Mouse (Mus musculus) right cerebral cortex, postnatal 36 days (tissue): Measurements from ENCODE around the gene Coro1b.
"Not testable (repeated sequence)": the region's sequence is repeated elsewhere in the genome, so short reads cannot be mapped to it uniquely, and the experiment has no call there.

Experiments
- DNase-seq, 2 experiments: peaks; one replicate each; pipeline ENCODE4 v3.0.0; 2022; ENCODE audit warnings: low spot score in 2 of 2, mixed read lengths in 1 of 2

Coro1b gene

DNA sequence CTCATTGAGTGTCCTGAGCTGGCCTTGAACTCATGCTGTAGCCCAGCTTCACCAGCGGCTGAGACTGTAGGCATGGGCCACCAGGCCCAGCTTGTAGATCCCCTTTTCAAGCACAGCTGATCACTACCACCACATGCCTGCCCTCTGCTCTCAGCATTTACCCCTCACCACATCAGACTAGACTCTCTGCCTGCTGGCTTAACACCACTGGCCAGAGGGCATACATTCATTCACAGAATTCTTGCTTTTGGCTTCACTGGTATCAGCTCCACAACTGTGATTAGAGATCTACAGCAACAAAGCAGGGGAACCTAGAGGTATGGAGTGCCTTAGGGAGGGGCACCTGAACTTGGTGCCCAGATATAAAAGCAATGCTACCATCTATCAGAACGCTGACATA, 27.9 kb upstream of the Coro1b start:
- no peak for DNase-seq

DNA sequence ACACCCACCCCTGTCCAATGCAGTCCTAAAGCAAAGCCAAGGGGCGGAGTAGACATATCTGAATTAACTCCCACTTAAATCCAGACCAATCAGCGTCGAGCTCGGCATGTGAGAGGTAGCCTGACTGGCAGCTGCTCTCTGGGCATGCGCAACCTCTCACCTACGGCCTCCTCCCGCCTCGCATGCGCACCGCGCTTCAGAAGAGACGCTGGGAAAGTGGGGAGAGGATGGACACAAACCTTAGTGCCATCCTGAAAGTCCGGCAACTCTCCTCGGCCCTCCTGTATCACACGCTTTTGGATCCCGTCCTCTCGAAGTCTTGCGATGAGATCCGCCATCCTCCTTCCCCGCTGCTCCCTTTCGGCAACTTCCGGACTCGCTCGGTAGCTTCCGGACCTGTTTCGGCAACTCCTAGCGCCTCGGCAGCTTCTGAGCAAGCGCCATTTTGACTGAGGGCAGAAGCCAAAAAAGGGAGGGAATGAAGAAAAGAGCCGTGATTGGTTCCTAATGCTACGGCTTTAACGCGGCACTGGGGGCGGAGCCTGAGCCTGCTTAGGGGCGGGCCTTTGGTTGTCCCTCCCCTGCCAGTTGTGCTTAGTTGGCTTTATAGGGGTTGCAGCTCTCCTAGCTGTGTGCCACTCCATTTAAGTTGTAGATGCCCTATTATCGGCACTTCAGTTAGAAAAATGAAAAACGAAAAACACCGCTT, 27.2 kb upstream of the Coro1b start:
- DNase-seq, result peak; percentile 95 to 97

DNA sequence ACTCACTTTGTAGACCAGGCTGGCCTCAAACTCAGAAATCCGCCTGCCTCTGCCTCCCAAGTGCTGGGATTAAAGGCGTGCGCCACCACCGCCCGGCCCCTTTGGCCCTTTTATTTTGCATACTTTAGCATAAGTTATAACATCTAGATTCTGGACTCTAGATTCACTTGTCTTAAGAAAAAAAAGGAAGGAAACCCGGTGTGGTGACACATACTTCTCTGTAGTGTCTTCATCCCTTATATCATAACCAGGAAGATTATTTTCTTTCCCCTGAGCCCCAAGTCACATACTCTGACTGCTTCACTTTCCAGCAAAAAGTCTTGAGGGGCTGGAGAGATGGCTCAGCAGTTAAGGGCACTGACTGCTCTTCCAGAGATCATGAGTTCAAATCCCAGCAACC, 26.5 kb upstream of the Coro1b start:
- not testable (repeated sequence) for DNase-seq

DNA sequence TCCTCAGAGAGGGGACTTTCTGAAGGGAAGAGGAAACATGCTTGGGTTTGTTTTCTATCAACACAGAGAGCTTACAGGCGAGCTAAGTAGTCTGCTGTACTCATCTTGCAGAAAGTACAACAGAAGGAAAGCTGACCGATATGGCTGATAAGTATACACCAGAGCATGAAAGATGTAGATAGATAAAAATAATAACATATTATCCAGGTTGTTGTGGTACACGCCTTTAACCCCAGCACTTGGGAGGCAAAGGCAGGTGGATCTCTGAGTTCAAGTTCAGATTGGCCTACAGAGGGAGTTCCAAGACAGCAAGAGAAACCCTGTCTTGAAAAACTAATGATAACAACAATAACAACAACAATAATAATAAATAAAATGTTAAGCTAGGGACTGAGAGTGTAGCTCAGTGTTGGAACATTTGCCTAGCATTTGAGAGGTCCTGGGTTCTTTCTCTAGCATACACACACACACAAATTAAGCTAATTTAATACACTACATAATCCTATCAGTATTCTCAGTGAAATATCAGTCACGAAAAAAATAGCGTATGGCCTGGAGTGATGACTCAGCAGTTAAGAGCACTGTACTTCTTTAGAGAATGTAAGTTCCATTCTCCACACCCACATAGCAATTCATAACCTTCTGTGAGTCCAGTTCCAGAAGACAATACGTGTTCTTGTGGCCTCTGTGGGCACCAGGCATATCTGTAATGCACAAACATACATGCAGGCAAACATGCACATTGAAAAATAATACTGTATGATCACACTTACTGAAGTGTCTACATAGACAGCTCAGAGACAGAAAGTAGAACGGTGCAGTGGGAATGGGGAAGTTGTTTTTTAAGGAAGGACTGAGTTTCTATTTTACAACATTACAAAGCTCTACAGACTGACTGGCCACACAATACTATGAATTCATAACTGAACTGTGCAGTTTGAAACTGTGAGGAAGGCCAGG, 25.7 kb upstream of the Coro1b start:
- DNase-seq, result no peak

DNA sequence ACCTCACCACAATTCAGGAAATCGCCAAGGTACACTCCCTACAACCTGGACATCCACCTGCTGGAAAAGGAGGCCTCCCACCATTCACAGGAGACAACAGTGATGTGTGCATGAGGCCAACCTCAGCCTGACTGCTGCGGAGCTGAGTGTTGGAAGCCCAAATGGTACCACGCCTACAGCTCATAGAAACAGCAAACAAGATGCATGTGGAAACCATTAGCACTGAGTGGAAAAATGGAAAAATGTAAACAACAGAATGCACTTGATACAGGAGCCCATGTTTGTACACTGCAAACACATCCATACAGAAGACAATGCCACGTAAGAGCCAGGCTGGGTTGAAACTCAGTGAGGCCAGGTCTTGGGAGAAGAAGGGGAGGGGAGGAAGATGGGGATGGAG, 24.0 kb upstream of the Coro1b start:
- DNase-seq, result no peak

DNA sequence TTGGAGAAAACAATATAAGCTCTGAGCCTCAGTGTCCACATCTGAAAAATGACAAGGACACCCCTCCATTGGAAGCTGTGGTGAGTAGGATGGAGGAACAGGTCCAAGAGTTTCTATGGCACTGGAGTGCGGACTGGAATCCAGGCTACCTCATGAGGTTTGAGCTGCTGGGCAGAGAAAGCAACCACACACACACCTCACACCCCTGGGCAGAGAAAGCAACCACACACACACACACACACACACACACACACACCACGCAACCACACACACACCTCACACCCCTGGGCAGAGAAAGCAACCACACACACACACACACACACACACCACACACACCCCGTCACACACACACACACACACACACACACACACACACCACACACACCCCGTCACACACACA, 23.2 kb upstream of the Coro1b start:
- DNase-seq, result not testable (repeated sequence)

DNA sequence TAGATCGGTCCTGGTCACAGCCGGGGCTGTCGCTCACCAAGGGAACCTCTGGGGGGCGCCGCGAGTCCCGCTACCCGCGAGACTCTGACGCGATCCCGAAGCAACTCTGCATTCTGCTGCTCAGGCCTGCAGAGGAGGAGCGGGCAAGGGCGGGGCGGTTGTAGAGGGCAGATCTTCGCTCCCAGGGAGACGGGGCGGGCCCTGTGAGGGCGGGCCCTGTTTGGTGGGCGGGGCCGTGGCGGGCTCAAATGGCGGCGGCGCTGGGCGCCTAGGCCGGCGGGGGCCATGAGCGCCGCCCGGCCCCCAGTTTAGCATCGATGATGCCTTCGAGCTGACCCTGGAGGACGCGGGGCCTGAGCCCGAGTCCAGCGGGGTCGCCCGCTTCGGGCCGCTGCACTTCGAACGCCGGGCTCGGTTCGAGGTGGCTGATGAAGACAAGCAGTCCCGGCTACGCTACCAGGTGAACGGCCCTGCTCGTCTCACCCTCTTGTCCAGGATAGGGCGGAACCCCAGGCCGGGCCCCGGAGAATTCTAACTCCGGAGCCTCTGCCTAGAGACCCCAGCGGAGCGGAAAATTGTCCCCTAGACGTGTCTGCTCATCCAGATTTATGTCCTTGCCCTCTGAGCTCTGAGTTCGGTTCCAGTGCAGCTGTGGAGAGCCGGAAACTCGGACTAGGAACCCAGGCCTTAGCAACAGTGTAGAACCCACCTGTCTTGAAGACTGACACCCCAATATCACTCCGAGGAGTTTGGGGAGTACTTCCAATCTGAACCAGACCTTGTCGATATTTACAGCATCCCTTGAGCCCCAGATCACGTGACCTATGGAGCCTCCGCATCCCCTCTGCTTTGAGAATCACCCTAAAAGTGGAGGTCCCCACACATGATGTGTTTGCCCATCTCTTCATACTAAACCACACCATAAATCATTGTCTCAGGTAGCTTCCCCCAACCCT, 22.4 kb upstream of the Coro1b start, which contains the start of gene Aip:
Gene Aip, minus strand, starts transcription at position 118 of the 956 bp plus-strand sequence.
- peak; percentile 97 to 98 for DNase-seq

DNA sequence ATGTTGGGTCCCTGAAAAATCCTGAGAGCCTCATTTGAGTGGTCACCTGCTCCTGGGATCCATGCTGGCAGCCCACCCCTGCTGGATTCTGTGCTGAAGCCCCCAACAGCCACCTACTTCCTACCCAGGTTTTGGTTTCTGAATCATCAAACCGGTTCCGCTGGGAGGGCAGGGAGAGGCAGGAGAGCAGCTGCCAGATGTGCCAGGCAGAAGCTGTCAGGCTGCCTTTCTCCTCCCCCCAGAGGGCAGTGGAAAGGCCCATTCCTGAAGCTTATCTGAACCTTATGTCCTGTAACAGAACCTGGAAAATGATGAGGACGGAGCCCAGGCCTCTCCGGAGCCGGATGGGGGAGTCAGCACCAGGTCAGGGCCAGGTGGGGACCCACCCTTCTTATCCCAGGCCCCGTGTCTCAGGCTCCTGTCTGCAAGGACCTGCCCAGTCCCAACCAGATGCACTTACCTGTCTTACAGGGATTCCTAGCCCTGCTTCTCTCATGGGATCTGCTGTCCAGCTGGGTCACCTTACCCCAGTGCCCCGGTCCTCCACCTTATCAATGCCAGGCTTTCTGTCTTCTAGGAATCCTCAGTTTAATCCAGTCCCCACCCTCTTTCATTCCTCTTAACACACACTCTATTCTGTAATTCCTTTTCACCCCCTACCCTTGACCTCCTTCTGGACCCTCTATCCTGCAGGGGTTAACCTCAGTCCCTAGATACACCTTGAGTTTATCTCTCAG, 21.5 kb upstream of the Coro1b start:
- DNase-seq, result no peak

DNA sequence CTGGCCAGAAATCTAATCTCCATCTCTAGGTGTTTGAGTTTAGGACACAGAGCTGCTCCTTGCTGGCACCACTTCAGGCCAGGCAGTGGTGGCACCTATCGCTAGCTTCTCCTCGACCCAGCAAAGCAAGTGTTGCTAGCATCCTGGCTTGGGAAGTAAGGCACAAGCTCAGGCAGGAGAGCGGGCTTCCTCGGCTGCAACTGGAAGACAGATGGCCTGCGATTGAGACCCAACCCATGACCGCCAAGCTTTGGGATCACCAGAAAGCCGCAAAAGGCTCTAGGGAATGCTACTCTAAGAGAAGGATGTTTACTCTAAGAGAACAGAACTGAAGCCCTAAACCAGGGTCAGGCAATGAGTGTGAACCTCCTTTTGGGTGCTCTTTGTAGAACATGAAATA, 19.0 kb upstream of the Coro1b start:
- no peak for DNase-seq

DNA sequence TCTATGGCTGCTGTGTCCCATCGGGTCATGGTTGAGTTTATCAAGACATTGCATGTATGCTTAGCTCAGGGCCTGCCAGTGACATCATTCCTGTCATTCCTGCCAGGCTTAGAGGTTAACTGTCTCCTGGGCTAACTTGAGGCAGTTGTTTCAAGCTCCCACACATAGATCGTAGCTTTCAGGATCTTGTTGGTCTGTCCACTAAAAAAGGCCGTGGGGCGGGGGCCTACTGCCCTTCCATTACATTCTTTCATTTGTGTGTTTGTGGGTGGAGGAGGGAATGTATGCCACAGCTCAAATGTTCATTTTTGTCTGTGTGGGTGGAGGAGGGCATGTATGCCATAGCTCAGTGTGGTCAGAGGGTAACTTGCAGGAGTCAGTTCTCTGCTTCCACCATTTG, 18.3 kb upstream of the Coro1b start:
- no peak for DNase-seq

DNA sequence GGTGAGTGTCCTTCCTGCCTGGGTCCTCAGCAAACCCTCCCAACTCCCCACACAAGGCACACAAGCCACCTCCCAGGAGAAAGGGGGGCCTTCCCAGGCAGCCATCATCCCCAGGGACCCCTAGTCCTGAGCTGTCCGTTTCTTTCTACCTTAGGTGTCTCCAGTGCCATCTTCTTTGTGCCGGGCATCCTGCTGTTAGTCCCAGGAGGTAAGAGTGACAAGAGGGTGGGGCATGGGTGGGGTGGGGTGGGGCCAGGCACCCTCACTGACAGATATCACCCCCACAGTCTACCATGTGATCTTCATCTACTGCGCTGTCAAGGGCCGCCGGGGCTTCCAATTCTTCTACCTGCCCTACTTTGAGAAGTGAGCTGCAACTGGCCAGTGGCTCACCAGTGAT, 17.3 kb upstream of the Coro1b start:
- DNase-seq, result no peak

DNA sequence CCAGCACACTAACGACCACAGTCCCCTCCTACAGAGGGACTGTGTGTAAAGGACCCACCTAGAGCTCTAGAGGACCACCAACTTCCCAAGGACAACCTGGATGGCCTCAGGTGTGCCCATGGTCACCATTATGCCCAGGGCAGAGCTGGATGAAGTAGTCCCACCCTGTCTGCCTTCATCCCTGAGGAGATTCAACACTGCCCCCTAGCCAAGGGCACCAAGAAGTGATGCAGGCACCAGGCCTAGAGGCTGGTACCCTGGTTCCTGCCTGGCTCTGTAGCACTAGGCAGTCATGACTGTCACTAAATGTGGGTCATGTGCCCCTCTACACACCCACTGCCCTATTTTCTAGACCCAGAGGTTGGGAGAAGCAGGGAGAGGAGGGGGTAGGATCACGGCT, 16.7 kb upstream of the Coro1b start:
- no peak for DNase-seq

DNA sequence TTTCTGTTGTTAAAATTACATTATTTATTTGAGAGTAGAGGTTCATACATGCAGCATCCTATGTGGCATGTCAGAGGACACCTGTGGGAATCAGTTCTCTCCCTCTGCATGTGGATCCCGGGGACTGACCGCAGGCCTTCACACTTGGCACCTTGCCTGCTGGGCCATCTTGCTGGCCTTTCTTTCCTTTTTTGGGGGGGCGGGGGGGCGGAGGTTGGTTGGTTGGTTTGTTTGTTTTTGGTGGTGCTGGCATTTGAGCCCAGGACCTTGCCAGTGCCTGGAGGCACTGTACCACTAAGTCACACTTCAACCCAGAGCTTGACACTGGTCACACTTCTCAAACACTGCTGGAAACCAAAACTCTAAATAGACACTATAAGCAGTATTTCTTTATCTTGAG, 14.1 kb upstream of the Coro1b start:
- DNase-seq, result no peak

DNA sequence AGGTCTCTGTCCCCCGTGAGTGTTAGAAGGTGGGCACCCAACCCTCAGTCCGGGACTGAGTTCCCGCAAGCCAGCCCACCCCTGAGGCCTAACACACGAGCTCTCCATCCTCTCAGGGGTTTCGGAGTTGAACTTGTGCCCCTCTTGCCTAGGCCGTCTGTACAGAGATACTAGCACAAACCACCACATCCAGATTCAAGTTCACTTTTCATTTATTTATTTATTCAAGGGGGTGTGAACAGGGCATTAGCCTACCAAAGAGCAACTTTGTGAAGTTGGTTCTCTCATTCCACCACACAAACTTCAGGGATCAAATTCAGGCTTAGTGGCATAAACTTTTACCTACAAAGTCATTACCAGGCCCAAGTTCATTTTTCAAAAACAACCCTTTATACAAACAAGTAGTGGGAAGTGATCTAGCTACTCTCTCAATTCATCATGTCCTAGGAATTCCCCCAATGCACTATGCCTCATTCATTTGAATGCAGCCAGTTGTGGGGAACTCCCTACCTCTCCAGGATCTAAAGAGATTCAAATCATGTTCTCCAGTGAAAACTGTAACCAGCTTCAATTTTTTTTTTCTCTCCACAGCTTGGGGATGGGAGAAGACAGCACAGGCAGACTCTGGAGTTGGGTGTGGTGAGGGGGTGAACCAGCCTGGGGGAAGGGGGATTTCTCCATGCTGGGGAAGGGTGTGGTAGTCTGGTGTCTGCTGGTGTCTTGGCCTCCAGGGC, 13.0 kb upstream of the Coro1b start:
- DNase-seq, result not testable (repeated sequence)

DNA sequence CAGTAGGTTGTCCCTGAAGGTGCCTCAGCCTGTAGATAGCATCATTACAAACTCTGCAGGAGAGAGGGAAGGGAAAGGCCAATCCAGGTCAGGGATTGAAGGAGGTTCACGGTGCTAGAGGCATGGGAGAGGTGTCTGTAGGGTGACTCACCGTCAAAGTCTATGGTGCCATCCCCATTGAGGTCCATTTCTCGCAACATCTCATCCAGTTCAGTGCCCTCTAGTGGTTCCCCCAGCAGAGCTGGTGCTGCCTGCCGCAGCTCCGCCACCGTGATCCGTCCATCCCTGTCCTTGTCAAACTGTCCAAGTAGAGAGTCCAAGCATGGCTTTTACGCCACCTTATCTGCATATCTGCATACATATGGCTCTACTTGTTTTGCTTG, 12.5 kb upstream of the Coro1b start:
- DNase-seq, result not testable (repeated sequence)

DNA sequence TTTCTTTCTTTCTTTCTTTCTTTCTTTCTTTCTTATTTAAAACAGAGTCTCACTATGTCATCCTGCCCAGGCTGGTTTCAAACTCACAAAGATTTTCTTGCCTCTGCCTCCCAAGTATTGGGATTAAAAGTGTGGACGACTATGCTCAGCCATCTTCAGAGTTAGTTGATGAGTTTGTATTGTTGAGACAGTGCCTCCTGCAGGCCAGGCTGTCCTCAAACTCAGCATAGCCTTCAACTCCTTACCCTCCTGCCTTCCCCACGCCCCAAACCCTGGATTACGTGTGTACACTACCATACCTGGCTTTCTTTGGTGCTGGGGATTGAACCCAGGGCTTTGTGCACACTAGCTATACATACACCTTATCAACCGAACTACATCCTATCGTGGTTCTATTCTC, 12.0 kb upstream of the Coro1b start:
- no peak for DNase-seq

DNA sequence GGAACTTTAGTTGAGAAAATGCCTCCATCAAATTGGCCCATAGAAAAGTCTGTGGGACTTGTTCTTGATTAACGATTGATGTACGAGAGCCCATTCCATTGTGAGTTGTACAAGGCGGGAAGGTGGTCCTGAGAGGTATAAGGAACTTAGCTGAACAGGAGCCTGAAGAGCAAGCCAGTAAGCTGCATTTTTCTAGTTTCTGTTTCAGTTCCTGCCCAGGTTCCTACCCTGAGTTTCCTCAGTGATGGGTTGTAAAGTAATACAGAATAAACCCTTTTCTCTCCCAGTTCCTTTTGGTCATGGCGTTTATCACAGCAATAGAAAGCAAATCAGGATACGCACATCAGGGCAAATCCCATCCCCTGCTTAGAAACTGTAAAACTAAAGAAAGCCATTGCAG, 10.5 kb upstream of the Coro1b start:
- no peak for DNase-seq

DNA sequence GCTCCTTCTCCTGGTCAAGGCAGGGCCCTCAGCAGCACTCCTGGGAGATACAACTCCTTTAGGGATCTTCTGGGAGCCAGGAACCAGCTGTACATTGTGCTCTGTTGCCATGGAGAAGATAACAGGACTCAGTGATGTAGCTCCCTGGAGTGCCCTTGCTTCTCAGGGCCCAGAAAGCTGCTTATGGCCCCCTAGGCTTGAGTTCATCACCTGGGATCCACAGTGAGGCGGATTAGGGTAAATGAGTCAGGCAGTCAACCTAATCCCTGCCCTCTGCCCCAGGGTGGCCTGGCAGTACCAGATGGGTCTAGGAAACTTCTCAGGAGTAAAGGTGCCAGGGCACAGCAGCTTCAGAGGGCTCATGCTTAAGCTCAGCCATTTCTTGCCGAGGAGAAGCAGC, 9.0 kb upstream of the Coro1b start, which contains the start of gene Gpr152:
Gene Gpr152, plus strand, starts transcription at position 342 of the 400 bp plus-strand sequence.
- no peak for DNase-seq

DNA sequence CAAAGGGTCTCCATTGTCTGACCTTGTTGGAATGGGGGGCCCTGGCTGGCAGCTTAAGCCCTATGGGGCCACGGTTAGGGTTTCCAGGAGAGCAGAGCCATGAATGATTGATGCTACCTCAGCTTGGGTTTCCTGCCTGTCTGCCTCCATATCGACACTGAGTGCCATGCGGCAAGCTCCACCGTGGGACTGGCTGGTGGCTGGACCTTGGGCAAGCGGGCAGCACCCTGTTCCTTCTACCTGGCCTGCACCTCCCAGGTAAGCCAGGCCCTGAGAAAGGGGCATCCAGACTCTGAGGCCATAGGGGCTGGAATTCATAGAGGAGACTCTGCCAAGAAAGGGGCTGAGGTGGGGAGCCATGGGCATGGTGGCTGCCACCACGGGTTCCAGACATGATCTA, 8.3 kb upstream of the Coro1b start:
- no peak for DNase-seq

DNA sequence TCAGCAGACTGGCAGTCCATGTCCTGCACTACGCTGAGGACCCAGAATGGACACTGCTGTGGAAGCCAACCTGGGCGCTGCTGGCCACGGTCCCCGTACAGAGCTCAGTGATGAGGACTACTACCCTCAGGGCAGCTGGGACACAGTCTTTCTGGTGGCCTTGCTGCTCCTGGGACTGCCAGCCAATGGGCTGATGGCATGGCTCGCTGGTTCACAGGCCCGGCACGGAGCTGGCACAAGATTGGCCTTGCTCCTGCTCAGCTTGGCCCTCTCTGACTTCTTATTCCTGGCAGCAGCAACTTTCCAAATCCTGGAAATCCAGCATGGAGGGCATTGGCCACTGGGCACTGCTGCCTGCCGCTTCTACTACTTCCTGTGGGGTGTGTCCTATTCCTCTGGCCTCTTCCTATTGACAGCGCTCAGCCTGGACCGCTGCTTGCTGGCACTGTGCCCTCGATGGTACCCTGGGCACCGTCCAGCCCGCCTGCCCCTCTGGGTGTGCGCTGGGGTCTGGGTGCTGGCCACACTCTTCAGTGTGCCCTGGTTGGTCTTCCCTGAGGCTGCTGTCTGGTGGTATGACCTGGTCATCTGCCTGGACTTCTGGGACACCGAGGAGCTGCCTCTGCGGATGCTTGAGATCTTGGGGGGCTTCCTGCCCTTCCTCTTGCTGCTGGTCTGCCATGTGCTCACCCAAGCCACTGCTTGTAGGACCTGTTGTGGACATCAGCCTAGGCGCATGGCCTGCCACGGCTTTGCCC, 5.8 kb upstream of the Coro1b start:
- no peak for DNase-seq
